Mouse (Mus musculus): Measurements from ENCODE around the gene Ndufv3. TPM values are rescaled to one million over a fixed set of nuclear protein-coding genes. Genes with fewer than 3 reads are reported as not detected.
"Not testable (repeated sequence)": the region's sequence is repeated elsewhere in the genome, so short reads cannot be mapped to it uniquely, and the experiment has no call there.

The Ndufv3 gene
- total RNA-seq, 2 experiments from 2014 or later, result 268 to 278 TPM

- DNase-seq (ENCODE audit: extremely low spot score in 1 of 2, low spot score in 1 of 2), result no peak
Measured at GRCm38 (mm10) chr17:31510944-31511343, 9.0 kb upstream of the Ndufv3 start.

GRCm38 (mm10) chr17:31511792-31512495 is 8.0 kb upstream of the Ndufv3 start:
- DNase-seq (ENCODE audit: extremely low spot score in 1 of 2, low spot score in 1 of 2), result peak; percentile 85 to 87

GRCm38 (mm10) chr17:31512593-31512992 is 7.3 kb upstream of the Ndufv3 start:
- no peak for DNase-seq (ENCODE audit: extremely low spot score in 1 of 2, low spot score in 1 of 2)

- no peak for DNase-seq (ENCODE audit: extremely low spot score in 1 of 2, low spot score in 1 of 2)
Measured at GRCm38 (mm10) chr17:31514696-31515095, 5.2 kb upstream of the Ndufv3 start.

- DNase-seq (ENCODE audit: extremely low spot score in 1 of 2, low spot score in 1 of 2), result no peak
Measured at GRCm38 (mm10) chr17:31519344-31519945, 470 bp upstream of the Ndufv3 start.

- peak in 1 of 2 experiments; percentile 37 for DNase-seq (ENCODE audit: extremely low spot score in 1 of 2, low spot score in 1 of 2)
Measured at GRCm38 (mm10) chr17:31520895-31521294, 980 bp downstream of the Ndufv3 start.

- DNase-seq (ENCODE audit: extremely low spot score in 1 of 2, low spot score in 1 of 2), result no peak
Measured at GRCm38 (mm10) chr17:31521948-31522347, 2.0 kb downstream of the Ndufv3 start.

GRCm38 (mm10) chr17:31525114-31525513 is 5.2 kb downstream of the Ndufv3 start:
- DNase-seq (ENCODE audit: extremely low spot score in 1 of 2, low spot score in 1 of 2), result no peak

- no peak for DNase-seq (ENCODE audit: extremely low spot score in 1 of 2, low spot score in 1 of 2)
Measured at GRCm38 (mm10) chr17:31525816-31526215, 5.9 kb downstream of the Ndufv3 start.

GRCm38 (mm10) chr17:31529314-31529713 is 9.4 kb downstream of the Ndufv3 start:
- DNase-seq (ENCODE audit: extremely low spot score in 1 of 2, low spot score in 1 of 2), result peak in 1 of 2 experiments; percentile 44

- no peak for DNase-seq (ENCODE audit: extremely low spot score in 1 of 2, low spot score in 1 of 2)
Measured at GRCm38 (mm10) chr17:31531441-31532158, 11.7 kb downstream of the Ndufv3 start.

GRCm38 (mm10) chr17:31532331-31532730 is 12.4 kb downstream of the Ndufv3 start:
- not testable (repeated sequence) for DNase-seq (ENCODE audit: extremely low spot score in 1 of 2, low spot score in 1 of 2)

GRCm38 (mm10) chr17:31535358-31535757 is 15.4 kb downstream of the Ndufv3 start:
- no peak for DNase-seq (ENCODE audit: extremely low spot score in 1 of 2, low spot score in 1 of 2)

- DNase-seq (ENCODE audit: extremely low spot score in 1 of 2, low spot score in 1 of 2), result peak; percentile 34 to 66
Measured at GRCm38 (mm10) chr17:31535871-31536629, 16.1 kb downstream of the Ndufv3 start.

- DNase-seq (ENCODE audit: extremely low spot score in 1 of 2, low spot score in 1 of 2), result no peak
Measured at GRCm38 (mm10) chr17:31540101-31540500, 20.2 kb downstream of the Ndufv3 start.

GRCm38 (mm10) chr17:31540809-31541459 is 21.0 kb downstream of the Ndufv3 start:
- DNase-seq (ENCODE audit: extremely low spot score in 1 of 2, low spot score in 1 of 2), result no peak

- no peak for DNase-seq (ENCODE audit: extremely low spot score in 1 of 2, low spot score in 1 of 2)
Measured at GRCm38 (mm10) chr17:31541460-31541831, 21.5 kb downstream of the Ndufv3 start.

GRCm38 (mm10) chr17:31543574-31543973 is 23.7 kb downstream of the Ndufv3 start:
- no peak for DNase-seq (ENCODE audit: extremely low spot score in 1 of 2, low spot score in 1 of 2)

- no peak for DNase-seq (ENCODE audit: extremely low spot score in 1 of 2, low spot score in 1 of 2)
Measured at GRCm38 (mm10) chr17:31546444-31547196, 26.7 kb downstream of the Ndufv3 start.
